Mouse (Mus musculus): ENCODE measurements around the gene Cdkn3. TPM values are rescaled to one million over a fixed set of nuclear protein-coding genes. Genes with fewer than 3 reads are reported as not detected.
"Not testable (repeated sequence)": the region's sequence is repeated elsewhere in the genome, so short reads cannot be mapped to it uniquely, and the experiment has no call there.

Cdkn3 gene
- polyA plus RNA-seq, 1 experiment from 2014 or later, result 51.0 TPM

DNA sequence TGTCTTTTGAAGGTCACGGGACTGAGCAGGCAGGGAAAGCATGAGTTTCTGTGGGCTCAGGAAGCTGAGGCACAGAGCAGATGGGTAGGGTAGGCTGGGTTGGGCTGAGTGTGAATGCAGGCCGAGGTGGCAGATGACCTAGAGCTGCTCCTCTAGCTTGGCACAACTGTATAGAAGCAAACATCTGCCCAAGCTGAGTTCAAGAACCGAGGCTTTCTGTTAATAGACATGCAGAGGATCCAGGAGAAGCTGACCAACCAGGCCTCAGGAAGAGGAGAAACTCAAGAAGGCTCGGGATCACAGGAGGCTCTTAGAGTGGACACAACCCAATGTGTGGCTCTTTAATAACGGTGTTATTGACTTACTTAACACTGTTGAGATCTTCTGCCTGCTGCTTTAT lies 45.8 kb downstream of the Cdkn3 start:
- no peak for ATAC-seq (replicated peaks; ENCODE audit: insufficient number of reproducible peaks, insufficient read depth, low FRiP score, low read depth)
- no peak overlapping the region for H3K4me2 ChIP-seq
- H3K4me3 ChIP-seq, result no peak overlapping the region
- no peak overlapping the region for H3K27ac ChIP-seq
- no peak overlapping the region for H3K9ac ChIP-seq
- H3K9me3 ChIP-seq (replicated peaks), result no peaks in the 10 kb centered on the region
- peaks cover 22% of the 10 kb centered on the region for H3K36me3 ChIP-seq
- 74% methylated on average over 5 of the region's 5 CpGs for WGBS
- H3K4me1 ChIP-seq (replicated peaks), result no peaks in the 10 kb centered on the region
- H3K27me3 ChIP-seq, result no peaks in the 10 kb centered on the region

- H3K27ac ChIP-seq, result no peak overlapping the region
- H3K9me3 ChIP-seq (replicated peaks), result no peaks in the 10 kb centered on the region
- peaks cover 31% of the 10 kb centered on the region for H3K36me3 ChIP-seq
- H3K9ac ChIP-seq, result no peak overlapping the region
- ATAC-seq (replicated peaks; ENCODE audit: insufficient number of reproducible peaks, insufficient read depth, low FRiP score, low read depth), result no peak
- H3K27me3 ChIP-seq, result no peaks in the 10 kb centered on the region
- no peak overlapping the region for H3K4me3 ChIP-seq
- 75% methylated on average over 3 of the region's 3 CpGs for WGBS
- H3K4me2 ChIP-seq, result no peak overlapping the region
- no peaks in the 10 kb centered on the region for H3K4me1 ChIP-seq (replicated peaks)
Observed at GRCm38 (mm10) chr14:46807927-46808326, 47.6 kb downstream of the Cdkn3 start.

GRCm38 (mm10) chr14:46815640-46816039 lies 55.3 kb downstream of the Cdkn3 start:
- Histone ChIP-seq H3K27ac (no peak overlapping the region), H3K4me3 (no peak overlapping the region), H3K9ac (no peak overlapping the region), H3K9me3 (replicated peaks) (no peaks in the 10 kb centered on the region), H3K36me3 (peaks cover 24% of the 10 kb centered on the region), H3K4me2 (no peak overlapping the region), H3K4me1 (replicated peaks) (peaks cover 10% of the 10 kb centered on the region), H3K27me3 (no peaks in the 10 kb centered on the region)
- 64% methylated on average over 6 of the region's 6 CpGs for WGBS
- ATAC-seq (replicated peaks; ENCODE audit: insufficient number of reproducible peaks, insufficient read depth, low FRiP score, low read depth), result no peak

GRCm38 (mm10) chr14:46816916-46817622 lies 56.7 kb downstream of the Cdkn3 start:
- ATAC-seq (replicated peaks; ENCODE audit: insufficient number of reproducible peaks, insufficient read depth, low FRiP score, low read depth), result no peak
- H3K4me1 ChIP-seq (replicated peaks), result peaks cover 15% of the 10 kb centered on the region
- no peaks in the 10 kb centered on the region for H3K27me3 ChIP-seq
- no peak overlapping the region for H3K4me3 ChIP-seq
- H3K4me2 ChIP-seq, result no peak overlapping the region
- H3K9ac ChIP-seq, result no peak overlapping the region
- 86% methylated on average over 8 of the region's 8 CpGs for WGBS
- H3K9me3 ChIP-seq (replicated peaks), result no peaks in the 10 kb centered on the region
- peaks cover 13% of the 10 kb centered on the region; the same call in 1 of the 2 replicates for H3K36me3 ChIP-seq
- no peak overlapping the region for H3K27ac ChIP-seq

- no peak overlapping the region for H3K27ac ChIP-seq
- H3K4me1 ChIP-seq (replicated peaks), result peaks cover 18% of the 10 kb centered on the region
- no peak overlapping the region for H3K9ac ChIP-seq
- no peak for ATAC-seq (replicated peaks; ENCODE audit: insufficient number of reproducible peaks, insufficient read depth, low FRiP score, low read depth)
- no peaks in the 10 kb centered on the region for H3K9me3 ChIP-seq (replicated peaks)
- H3K36me3 ChIP-seq, result peaks cover 4% of the 10 kb centered on the region; the same call in 1 of the 2 replicates
- WGBS, result 86% methylated on average over 7 of the region's 7 CpGs
- H3K27me3 ChIP-seq, result no peaks in the 10 kb centered on the region
- H3K4me3 ChIP-seq, result no peak overlapping the region
- H3K4me2 ChIP-seq, result no peak overlapping the region
Observed at GRCm38 (mm10) chr14:46818743-46819142, 58.4 kb downstream of the Cdkn3 start.

- H3K27me3 ChIP-seq; H3K9me3 ChIP-seq (replicated peaks); H3K27ac ChIP-seq; H3K9ac ChIP-seq; H3K4me3 ChIP-seq; H3K4me2 ChIP-seq; ATAC-seq (replicated peaks; ENCODE audit: insufficient number of reproducible peaks, insufficient read depth, low FRiP score, low read depth); H3K36me3 ChIP-seq: not testable (repeated sequence)
- 90% methylated on average over 5 of the region's 6 CpGs for WGBS
- H3K4me1 ChIP-seq (replicated peaks), result peaks cover 18% of the 10 kb centered on the region
Observed at GRCm38 (mm10) chr14:46819961-46820360, 59.6 kb downstream of the Cdkn3 start.

Other genes starting within 250 kb of the Cdkn3 start
- gene Cnih1, start 27.9 kb downstream of the Cdkn3 start, polyA plus RNA-seq (2015; fragmentation: Nextera tagmentation; extraction: Ambion mirVana), result 139 and 140 TPM in 2 replicates
- gene Gmfb, start 61.7 kb downstream of the Cdkn3 start, polyA plus RNA-seq (2015; fragmentation: Nextera tagmentation; extraction: Ambion mirVana), result 45.1 and 48.8 TPM in 2 replicates
- 24.0 and 26.6 TPM in 2 replicates for gene Cgrrf1, start 71.6 kb downstream of the Cdkn3 start, polyA plus RNA-seq (2015; fragmentation: Nextera tagmentation; extraction: Ambion mirVana)
- 15.3 and 17.6 TPM in 2 replicates for gene Samd4, start 122.3 kb downstream of the Cdkn3 start, polyA plus RNA-seq (2015; fragmentation: Nextera tagmentation; extraction: Ambion mirVana)

Measured in heart, embryonic 15.5 days (tissue).